Mouse (Mus musculus): ENCODE results near the gene Gtf2h1.

DNA sequence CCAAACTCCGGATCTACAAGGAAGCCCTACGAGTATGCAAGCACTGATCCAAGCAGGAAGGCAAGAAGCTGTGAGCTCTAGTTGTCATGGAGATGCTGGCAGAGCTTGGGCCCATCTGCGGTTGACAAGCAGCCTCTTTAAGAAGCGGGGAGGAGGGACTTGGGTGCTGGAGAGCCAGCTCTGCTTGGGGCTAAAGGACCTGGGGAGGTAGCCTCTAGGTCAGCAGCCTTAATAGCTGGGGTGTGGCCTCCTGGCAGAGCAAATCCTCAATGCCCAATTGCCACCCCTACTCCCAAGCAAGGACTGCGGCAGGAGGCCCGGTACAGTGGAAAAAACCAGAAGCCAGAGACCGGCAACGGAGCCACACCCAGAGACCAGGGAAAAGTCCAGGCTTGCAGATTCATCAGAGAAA is 43.0 kb downstream of the Gtf2h1 start:
- no peak for TF ChIP-seq POLR2A (IDR thresholded peaks at IDR 0.05; ENCODE audit: insufficient read depth, low read length)
- no peak for TF ChIP-seq CTCF (IDR thresholded peaks at IDR 0.05; ENCODE audit: low read depth, low read length)
- TF ChIP-seq EP300 (IDR thresholded peaks at IDR 0.05; ENCODE audit: insufficient read depth, low read depth, low read length): peak; percentile 24; the same call in 1 of the 2 replicates

All from ES-Bruce4 (cell line).